ENCODE assay signal across 8 mouse cellular contexts in the genomic region with DNA sequence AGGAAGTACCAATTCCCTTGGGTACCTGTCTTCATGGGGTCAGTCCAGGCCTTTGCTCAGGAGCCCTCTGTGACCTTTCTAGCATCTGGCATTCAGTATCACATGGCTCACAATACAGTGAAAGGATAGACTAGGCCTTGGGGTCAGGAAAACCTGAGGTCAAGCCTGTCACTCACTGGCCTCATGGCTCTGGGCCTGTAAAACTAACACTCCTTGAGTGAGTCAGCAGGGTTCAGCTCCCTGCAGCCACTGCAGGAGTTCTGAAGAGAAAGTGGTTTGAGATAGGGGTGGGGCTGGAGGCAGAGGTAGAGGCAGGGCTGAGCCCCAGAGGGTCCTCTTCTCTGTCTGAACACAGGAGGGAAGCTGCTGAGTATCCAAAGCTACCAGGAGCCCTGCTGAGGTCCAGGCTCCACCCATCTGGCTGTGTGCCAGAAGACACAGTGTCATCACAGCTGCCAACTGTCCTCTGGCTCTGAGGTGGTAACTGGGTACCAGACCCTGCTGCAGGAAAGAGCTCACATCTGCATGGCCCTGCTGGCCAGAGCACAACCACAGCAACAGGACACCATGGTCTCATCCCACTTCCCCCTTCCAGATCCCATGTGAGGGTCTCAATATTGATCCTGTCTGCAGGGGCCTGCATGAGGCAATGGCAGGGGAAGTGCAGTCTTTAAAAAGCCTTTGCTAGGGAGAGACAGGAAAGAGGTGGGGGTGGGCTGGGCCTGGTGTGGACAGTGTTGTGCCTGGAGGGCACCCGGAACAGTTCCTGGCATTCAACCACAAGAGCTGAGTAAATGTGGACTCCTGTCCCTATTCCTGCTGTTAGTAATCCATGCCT. TPM values are rescaled to one million over a fixed set of nuclear protein-coding genes. Genes with fewer than 3 reads are reported as not detected.
A peak's percentile ranks its signal among the peaks of the same experiment; 100 is the strongest.
DNase-seq lines count a peak whose midpoint lies in the region; ATAC-seq lines count a peak whose summit lies in the region.
"Not testable (repeated sequence)": the region's sequence is repeated elsewhere in the genome, so short reads cannot be mapped to it uniquely, and the experiment has no call there.

No protein-coding gene starts in this region.

- DNase-seq in Muller cell, postnatal 12 days (ENCODE audit: inconsistent ontology term), result peak; percentile 61
- DNase-seq in embryo, embryonic 10 days (ENCODE audit: low spot score), result peak; percentile 55
- not testable (repeated sequence) for DNase-seq in hindbrain, embryonic 14.5 days (ENCODE audit: low spot score)
- DNase-seq in layer of hippocampus, adult 9-11 months, result peak; percentile 53
- DNase-seq in thymus, postnatal 36 days, result peak; percentile 30 to 36

- not testable (repeated sequence) for H3K4me3 ChIP-seq in forebrain, embryonic 15.5 days; hindbrain, embryonic 14.5 days (replicated peaks; ENCODE audit: low read length); lung, embryonic 15.5 days; neural tube, embryonic 13.5 days

- H3K4me1 ChIP-seq in forebrain, embryonic 15.5 days, result peaks cover 40% of the 10 kb centered on the region
- peaks cover 14% of the 10 kb centered on the region for H3K4me1 ChIP-seq in hindbrain, embryonic 14.5 days (replicated peaks; ENCODE audit: control insufficient read depth, insufficient read depth, low read length)
- H3K4me1 ChIP-seq in lung, embryonic 15.5 days, result peaks cover 29% of the 10 kb centered on the region
- H3K4me1 ChIP-seq in neural tube, embryonic 13.5 days (replicated peaks), result peaks cover 31% of the 10 kb centered on the region

- whole genome bisulfite sequencing in forebrain, embryonic 15.5 days, result 55% methylated on average over 1 of the region's 1 CpGs
- 44% methylated on average over 1 of the region's 1 CpGs for WGBS in hindbrain, embryonic 14.5 days
- 26% methylated on average over 1 of the region's 1 CpGs for WGBS in lung, embryonic 15.5 days
- 41% methylated on average over 1 of the region's 1 CpGs for whole genome bisulfite sequencing in neural tube, embryonic 13.5 days

- not testable (repeated sequence) for H3K36me3 ChIP-seq in forebrain, embryonic 15.5 days; hindbrain, embryonic 14.5 days (replicated peaks; ENCODE audit: control insufficient read depth, insufficient read depth); lung, embryonic 15.5 days; neural tube, embryonic 13.5 days

- ATAC-seq in forebrain, embryonic 15.5 days (replicated peaks), result peak; percentile 34; the same call in 1 of the 2 replicates
- 0 out of 2 replicates have a peak, but pooled peaks have one; percentile 35 for ATAC-seq in hindbrain, embryonic 14.5 days (ENCODE audit: low FRiP score)
- peak; percentile 31; the same call in 1 of the 2 replicates for ATAC-seq in lung, embryonic 15.5 days (ENCODE audit: borderline replicate concordance, extremely low read depth, low FRiP score, low TSS enrichment)
- ATAC-seq in neural tube, embryonic 13.5 days (ENCODE audit: low read depth), result peak; percentile 49; the same call in 1 of the 2 replicates

- H3K27me3 ChIP-seq in forebrain, embryonic 15.5 days; hindbrain, embryonic 14.5 days (ENCODE audit: control insufficient read depth, insufficient read depth, low read length); lung, embryonic 15.5 days; neural tube, embryonic 13.5 days: not testable (repeated sequence)

- H3K27ac ChIP-seq in forebrain, embryonic 15.5 days (replicated peaks), result peak overlapping the region; percentile 76
- not testable (repeated sequence) for H3K27ac ChIP-seq in hindbrain, embryonic 14.5 days; neural tube, embryonic 13.5 days (replicated peaks)
- H3K27ac ChIP-seq in lung, embryonic 15.5 days, result peak overlapping the region; percentile 24; the same call in 1 of the 2 replicates

- not testable (repeated sequence) for H3K9ac ChIP-seq in forebrain, embryonic 15.5 days (replicated peaks); hindbrain, embryonic 14.5 days; lung, embryonic 15.5 days; neural tube, embryonic 13.5 days

- not testable (repeated sequence) for H3K9me3 ChIP-seq in forebrain, embryonic 15.5 days; hindbrain, embryonic 14.5 days (ENCODE audit: control insufficient read depth, low read length); lung, embryonic 15.5 days; neural tube, embryonic 13.5 days

- not testable (repeated sequence) for H3K4me2 ChIP-seq in forebrain, embryonic 15.5 days (replicated peaks); hindbrain, embryonic 14.5 days (replicated peaks); lung, embryonic 15.5 days; neural tube, embryonic 13.5 days

RNA-seq across cellular contexts. Expression of gene Slc16a1, which starts 31.9 kb away (rescaled TPM):
- 16.1 and 16.4 TPM in 2 replicates for polyA plus RNA-seq in forebrain, embryonic 15.5 days (2015; fragmentation: Nextera tagmentation; extraction: Ambion mirVana)
- 10.0 and 12.3 TPM in 2 replicates for polyA plus RNA-seq in hindbrain, embryonic 14.5 days (2014; fragmentation: Nextera tagmentation; extraction: Ambion mirVana)
- 29.1 and 29.5 TPM in 2 replicates for polyA plus RNA-seq in lung, embryonic 15.5 days (2015; fragmentation: Nextera tagmentation; extraction: Ambion mirVana)
- polyA plus RNA-seq in neural tube, embryonic 13.5 days (2015; fragmentation: Nextera tagmentation; extraction: Ambion mirVana), result 8.3 and 9.8 TPM in 2 replicates
